Mouse (Mus musculus): ENCODE measurements around the gene Whrn.

Whrn gene

DNA sequence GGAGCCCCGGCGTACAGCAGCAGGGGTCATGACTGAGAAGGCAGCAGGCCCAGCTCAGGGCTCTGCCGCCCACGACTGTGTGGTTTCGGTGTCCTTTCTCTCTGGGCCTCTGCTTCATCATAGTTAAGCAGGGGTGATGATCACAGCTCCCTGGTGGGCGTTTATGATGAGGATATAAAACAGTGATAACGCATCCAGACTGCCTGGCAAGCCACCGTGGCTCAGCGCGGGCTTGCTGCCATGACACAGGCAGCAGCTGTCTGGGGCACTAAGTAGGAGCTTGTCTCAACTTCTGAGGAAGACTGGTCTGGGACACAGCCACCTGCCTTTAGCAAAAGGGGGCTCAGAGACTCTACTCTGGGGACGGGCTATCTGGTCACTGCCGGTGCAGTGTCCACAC is 112.3 kb downstream of the Whrn start:
- DNase-seq (ENCODE audit: low read depth, low spot score), result no peak

DNA sequence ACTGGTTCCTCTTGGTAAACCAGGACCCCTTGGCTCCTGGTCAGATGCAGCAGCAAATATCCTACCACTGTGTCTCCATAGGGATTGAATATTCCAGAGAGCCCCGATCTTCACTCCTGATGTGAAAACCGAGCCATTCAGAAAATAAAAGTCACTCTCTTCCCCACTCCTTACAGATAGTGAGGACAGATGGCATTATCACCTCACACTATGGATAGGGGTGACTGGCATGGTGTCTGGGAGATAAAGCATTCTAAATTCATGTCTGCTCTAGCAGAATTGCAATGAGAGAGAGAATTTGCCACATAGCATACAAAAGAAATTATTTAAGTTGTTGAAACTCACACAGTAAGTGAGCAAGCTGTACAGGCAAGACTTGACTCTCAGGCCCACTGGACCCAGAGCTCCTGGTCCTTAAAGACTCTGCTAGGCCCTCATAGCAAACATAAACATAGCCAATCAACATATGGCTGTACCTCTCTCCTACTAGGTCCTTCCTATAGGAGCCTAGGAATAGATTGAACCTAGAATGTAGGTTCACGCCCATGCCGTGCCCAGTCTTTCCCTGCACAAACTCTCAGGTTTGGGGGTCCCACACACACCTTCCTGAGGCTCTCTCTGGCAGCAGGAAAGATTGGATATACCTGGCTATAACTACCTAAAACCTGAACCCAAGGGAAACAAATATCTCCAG is 113.0 kb downstream of the Whrn start:
- no peak for DNase-seq (ENCODE audit: low read depth, low spot score)

DNA sequence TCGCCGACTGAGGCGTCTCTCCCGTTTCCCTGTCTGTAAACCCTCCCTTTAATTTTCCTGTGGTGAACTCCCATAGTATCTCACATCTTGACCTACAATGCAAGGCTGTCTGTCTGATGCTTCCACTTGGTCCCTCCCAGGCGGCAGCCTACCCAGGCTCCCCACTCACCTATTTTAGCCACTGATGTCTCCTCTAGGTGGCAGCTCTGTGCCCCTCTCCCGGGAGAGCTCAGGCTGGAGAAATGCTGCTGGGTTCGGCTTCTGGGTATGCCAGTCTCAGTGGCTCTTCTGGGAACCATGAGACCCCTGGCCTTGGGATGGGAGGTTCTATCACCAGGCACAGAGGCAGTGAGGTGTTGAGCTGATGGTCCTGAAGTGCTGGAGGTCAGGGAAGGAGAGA is 118.3 kb downstream of the Whrn start:
- DNase-seq (ENCODE audit: low read depth, low spot score), result no peak

DNA sequence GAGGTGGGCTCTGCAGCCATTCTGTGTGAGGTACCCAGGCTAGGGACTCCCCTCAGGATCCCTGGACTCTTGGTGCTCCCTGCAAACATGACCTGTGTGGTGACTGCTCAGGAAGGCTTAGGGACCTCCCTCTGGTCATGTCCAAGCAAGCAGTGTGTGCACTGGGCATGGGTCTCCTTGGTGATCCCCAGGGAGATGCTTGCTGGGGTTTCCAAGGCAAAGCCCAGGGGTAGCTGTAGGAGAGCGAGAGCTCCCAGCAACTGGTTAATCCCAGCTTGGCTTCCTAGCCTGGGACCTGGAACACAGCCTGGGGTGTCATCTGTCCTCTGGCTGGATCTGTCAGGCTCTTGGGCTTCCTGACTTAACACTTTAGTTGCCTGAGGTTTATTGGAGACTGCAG is 120.4 kb downstream of the Whrn start:
- DNase-seq (ENCODE audit: low read depth, low spot score), result no peak

DNA sequence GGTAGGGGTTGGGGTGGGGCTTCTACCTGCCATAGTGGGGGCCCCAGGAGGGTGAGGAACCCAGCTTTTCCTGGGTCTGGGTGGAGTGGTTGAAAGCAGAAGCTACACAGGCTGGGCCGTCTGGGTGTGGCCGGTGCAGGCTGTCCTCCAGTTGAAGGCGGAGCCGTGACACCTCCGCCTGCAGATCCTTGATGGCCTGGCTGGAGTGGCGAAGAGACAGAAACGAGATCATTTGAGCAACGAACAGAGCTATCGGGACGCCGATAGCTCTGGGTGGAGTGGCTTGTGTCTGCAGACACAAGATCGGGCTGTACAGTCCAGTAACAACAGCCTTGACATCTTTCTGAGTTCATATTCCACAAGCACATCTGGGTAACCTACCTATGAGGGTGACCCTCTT is 121.5 kb downstream of the Whrn start:
- DNase-seq (ENCODE audit: low read depth, low spot score), result no peak

DNA sequence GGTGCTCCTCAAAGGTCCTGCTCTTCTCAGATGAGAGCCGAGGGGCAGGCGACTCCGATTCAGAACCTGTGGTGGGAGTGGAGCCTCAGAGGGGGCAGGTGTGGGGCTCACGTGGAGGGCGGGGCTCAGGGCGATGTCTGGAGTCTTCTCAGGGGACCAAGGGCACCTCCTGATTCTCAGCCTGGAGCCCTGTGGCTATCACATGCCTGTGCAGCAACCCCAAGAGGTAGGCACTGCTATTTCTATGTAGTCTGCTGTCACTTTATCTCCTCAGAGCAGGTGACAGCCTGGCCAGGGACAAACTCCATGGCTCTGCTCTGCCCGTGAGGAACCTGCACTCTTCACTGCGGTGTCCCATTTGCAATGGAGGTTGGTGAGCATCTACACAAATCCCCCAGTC is 122.4 kb downstream of the Whrn start:
- no peak for DNase-seq (ENCODE audit: low read depth, low spot score)

DNA sequence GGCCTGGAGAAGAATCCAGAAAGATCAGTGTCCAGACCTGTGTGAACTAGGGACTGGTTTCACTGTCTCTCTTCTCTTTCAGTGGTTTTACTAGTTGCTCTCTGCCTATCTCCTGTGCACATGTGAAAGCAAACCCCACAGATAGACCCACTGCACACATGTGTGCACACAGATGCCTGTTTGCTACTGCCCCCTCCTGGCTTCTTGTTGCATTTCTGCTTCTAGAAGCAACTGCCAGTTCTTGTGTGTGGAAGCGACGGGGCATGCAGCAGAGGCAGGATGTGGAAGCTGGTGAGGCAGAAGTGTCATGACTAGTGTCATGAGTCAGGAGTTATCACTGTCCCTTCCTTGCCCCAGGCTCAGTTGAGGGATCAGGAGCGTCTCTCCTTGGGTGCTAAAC is 123.9 kb downstream of the Whrn start:
- DNase-seq (ENCODE audit: low read depth, low spot score), result no peak

DNA sequence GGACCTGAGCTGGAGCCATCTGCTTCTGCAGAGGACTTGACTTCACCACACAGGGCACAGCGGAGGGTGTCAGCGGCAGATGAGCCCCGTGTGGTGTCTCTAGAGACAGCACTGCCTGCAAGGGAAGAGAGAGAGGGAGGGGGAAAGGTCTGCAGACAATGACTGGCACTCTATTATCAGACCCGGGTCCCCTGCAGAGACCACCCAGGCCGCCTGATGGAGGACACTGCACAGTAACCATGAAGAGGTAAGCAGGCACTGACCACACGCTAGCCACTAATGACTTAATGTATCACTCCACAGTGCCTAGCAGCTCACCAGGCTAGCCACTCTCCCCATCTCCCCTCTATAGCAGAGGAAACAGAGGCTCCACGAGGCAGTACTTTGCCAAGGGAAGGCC is 124.9 kb downstream of the Whrn start:
- DNase-seq (ENCODE audit: low read depth, low spot score), result no peak

DNA sequence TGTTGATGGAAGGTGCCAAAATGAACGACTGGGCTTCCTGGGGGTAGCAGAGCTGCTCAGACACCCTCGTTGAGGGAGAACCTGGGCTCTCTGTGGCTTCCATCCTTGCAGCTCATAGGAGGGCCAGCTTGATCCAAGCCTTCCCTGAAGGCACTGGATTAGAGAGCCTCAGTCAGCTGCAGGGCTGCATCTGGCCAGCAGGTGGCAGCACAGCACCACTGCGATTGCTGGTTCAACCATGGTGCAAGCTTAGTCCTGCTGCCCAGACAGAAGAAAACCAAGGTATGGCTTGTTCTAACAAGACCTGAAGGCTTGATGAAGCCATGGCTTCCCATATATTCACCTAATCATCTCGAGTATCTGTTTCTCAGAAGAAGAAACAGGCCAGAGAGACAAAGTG is 127.2 kb downstream of the Whrn start:
- DNase-seq (ENCODE audit: low read depth, low spot score), result peak; percentile 64

All from ES-CJ7 (cell line).